Mouse (Mus musculus) stomach, embryonic 15.5 days (tissue): Measurements from ENCODE around the gene Olfr556. TPM values are rescaled to one million over a fixed set of nuclear protein-coding genes. Genes with fewer than 3 reads are reported as not detected.

ENCODE experiments used
- ATAC-seq: fragments of 200-750 bp; cut with Nextera tagmentation; 2 replicates; pipeline ENCODE4 v1.8.0; 2017; ENCODE audit warnings: low read depth, moderate number of reproducible peaks, moderate TSS enrichment; ENCODE audit not compliant: insufficient read depth, low FRiP score
- H3K27ac ChIP-seq: fragments of 300-500 bp; sonication (generic); 2 replicates; pipeline ENCODE4 v1.5.1; 2015; ENCODE audit warnings: mild to moderate bottlenecking, inconsistent platforms
- H3K27me3 ChIP-seq: fragments of 300-500 bp; sonication (generic); replicated peaks from 2 replicates; pipeline ENCODE4 v1.6.1; 2015; ENCODE audit warnings: inconsistent platforms
- H3K36me3 ChIP-seq: fragments of 300-500 bp; sonication (generic); 2 replicates; pipeline ENCODE4 v1.6.1; 2015; ENCODE audit warnings: inconsistent platforms
- H3K4me1 ChIP-seq: fragments of 300-500 bp; sonication (generic); 2 replicates; pipeline ENCODE4 v1.6.1; 2015; ENCODE audit warnings: inconsistent platforms
- H3K4me2 ChIP-seq: fragments of 300-500 bp; sonication (generic); 2 replicates; pipeline ENCODE4 v1.6.1; 2015; ENCODE audit warnings: mild to moderate bottlenecking, inconsistent platforms
- H3K4me3 ChIP-seq: fragments of 300-500 bp; sonication (generic); replicated peaks from 2 replicates; pipeline ENCODE4 v1.5.1; 2015; ENCODE audit warnings: inconsistent platforms
- H3K9ac ChIP-seq: fragments of 300-500 bp; sonication (generic); 2 replicates; pipeline ENCODE4 v1.6.1; 2015; ENCODE audit warnings: inconsistent platforms
- H3K9me3 ChIP-seq: fragments of 300-500 bp; sonication (generic); 2 replicates; pipeline ENCODE4 v1.6.1; 2016; ENCODE audit warnings: inconsistent platforms
- WGBS: fragments of 180-500 bp; shearing (Covaris S2); methylation state at CpG from one replicate; pipeline ENCODE4 v1.1.7; 2015; 5-methylcytosine and 5-hydroxymethylcytosine counted together
- polyA plus RNA-seq: library from polyadenylated mRNA; unstranded; fragments of >200 nt; fragmentation: Nextera tagmentation; extraction: Ambion mirVana; gene quantifications from 2 replicates; pipeline ENCODE4 v1.2.1, GENCODE M21; 2015

Gene Olfr556
- polyA plus RNA-seq, 1 experiment from 2014 or later: not detected

DNA sequence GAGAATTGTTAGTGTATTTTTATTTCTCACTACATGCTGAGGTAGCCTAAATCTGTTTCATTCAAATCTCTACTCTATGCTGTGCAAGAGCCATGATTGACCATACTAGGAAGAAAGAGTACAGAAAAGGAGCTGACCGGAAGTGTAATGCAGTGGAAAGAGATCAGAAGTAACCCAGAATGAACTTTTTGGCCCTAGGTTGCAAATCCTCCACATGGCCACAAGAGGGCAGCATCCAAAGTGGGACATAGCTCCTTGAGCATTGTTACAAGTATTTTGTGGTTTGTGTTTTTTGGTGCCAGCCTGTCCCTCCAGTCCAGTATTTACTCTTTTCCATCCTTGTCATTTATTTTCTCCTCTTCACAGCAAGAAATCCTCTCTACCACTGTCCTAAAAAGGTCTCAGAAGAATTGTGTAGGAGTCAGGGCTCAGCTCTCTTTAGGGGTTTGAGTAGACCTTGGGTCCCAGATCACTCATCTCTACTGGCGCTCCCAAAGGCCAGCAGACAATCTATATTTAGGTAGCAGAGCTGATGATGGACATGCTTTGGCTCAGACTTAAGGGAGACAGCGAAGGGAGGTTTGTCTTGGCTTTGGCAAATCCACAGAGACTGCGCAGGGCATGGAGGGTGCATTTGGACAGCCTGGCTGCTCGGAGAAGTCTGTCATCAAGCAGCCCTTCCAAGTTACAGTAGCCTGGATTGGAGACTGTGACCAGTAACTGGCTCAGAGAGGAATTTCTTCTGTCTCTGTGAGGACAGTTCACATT is 30.8 kb downstream of the Olfr556 start, which contains the start of gene Olfr557:
Gene Olfr557, plus strand, starts transcription at position 553 of the 768 bp plus-strand sequence.
- 75% methylated on average over 5 of the region's 5 CpGs for whole genome bisulfite sequencing

DNA sequence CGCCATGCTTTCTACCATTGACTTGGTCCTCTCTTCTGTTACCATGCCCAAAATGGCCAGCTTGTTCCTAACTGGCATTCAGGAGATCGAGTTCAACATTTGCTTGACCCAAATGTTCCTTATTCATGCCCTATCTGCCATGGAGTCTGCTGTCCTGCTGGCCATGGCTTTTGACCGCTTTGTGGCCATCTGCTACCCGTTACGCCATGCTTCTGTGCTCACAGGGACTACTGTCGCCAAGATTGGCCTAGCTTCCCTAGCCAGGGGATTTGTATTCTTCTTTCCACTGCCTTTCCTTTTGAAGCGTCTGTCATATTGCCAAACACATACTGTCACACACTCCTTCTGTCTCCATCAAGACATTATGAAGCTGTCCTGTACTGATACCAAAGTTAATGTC is 33.8 kb downstream of the Olfr556 start:
- Histone ChIP-seq H3K4me3 (no peak overlapping the region), H3K27me3 (no peaks in the 10 kb centered on the region), H3K4me2 (no peak overlapping the region), H3K36me3 (no peaks in the 10 kb centered on the region), H3K4me1 (no peaks in the 10 kb centered on the region), H3K27ac (no peak overlapping the region), H3K9me3 (no peaks in the 10 kb centered on the region), H3K9ac (no peak overlapping the region)
- no peak for ATAC-seq
- 88% methylated on average over 7 of the region's 7 CpGs for WGBS

More for the DNA sequence above, 30.8 kb downstream of the Olfr556 start, which contains the start of gene Olfr557:
- H3K9me3 ChIP-seq: no peaks in the 10 kb centered on the region
- no peak within 1 kb of the TSS for H3K27ac ChIP-seq
- no peaks in the 10 kb centered on the region for H3K36me3 ChIP-seq
- ATAC-seq: no peak
- no peaks in the 10 kb centered on the region for H3K27me3 ChIP-seq
- H3K4me2 ChIP-seq: no peak within 1 kb of the TSS
- H3K4me3 ChIP-seq: no peak within 1 kb of the TSS
- H3K4me1 ChIP-seq: no peaks in the 10 kb centered on the region
- H3K9ac ChIP-seq: no peak within 1 kb of the TSS

DNA sequence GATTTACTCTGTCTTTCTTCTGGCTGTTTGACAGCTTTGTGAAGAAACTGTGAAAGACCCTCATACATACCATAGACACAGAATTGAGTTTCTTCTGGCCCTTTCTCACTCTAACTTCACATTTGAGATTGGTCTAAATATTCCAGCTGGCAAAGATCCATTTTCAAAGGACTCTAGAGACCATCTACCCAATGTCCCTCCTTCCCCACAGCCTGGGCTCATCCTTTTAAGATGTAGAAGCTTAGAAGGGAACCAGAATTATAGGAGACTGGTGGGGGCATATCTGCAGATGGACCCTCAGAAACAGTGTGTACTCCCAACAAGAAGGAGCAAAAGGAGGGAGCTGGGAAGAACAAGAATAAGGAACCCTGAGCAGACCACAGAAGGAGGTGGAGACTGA is 37.2 kb downstream of the Olfr556 start, which contains the start of gene Olfr558:
Gene Olfr558, plus strand, starts transcription at position 301 of the 400 bp plus-strand sequence.
- Histone ChIP-seq H3K9ac (no peak within 1 kb of the TSS), H3K36me3 (no peaks in the 10 kb centered on the region), H3K27ac (no peak within 1 kb of the TSS), H3K9me3 (no peaks in the 10 kb centered on the region), H3K4me2 (no peak within 1 kb of the TSS), H3K4me3 (no peak within 1 kb of the TSS), H3K4me1 (no peaks in the 10 kb centered on the region), H3K27me3 (no peaks in the 10 kb centered on the region)
- no peak for ATAC-seq

DNA sequence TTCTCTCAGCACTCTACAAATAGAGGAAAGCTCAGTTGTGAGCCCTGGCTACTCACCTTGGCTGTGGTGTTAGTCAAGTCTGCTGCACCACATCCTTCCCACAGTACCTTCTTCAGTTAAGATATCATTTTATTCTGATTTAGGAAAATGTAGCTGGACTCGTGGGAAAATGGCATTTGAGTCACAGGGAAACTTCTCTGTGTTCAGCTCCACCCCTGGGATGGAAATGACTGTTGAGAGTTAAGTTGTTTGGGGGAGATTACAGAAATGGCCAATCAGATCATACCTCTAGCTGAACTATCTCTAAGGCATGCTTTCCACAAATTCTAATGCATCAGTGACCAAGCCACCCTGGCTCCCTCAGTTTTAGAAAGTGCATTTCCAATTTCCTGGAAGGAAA is 54.3 kb downstream of the Olfr556 start, which contains the start of gene Olfr33:
Gene Olfr33, minus strand, starts transcription at position 101 of the 400 bp plus-strand sequence.
- H3K4me1 ChIP-seq: no peaks in the 10 kb centered on the region
- H3K27me3 ChIP-seq: no peaks in the 10 kb centered on the region
- no peak within 1 kb of the TSS for H3K4me2 ChIP-seq
- ATAC-seq: no peak
- H3K27ac ChIP-seq: no peak within 1 kb of the TSS
- H3K36me3 ChIP-seq: no peaks in the 10 kb centered on the region
- H3K9ac ChIP-seq: no peak within 1 kb of the TSS
- 52% methylated on average over 1 of the region's 1 CpGs for WGBS
- no peak within 1 kb of the TSS for H3K4me3 ChIP-seq
- H3K9me3 ChIP-seq: no peaks in the 10 kb centered on the region

Other genes starting within 250 kb of the Olfr556 start
- 133 and 138 TPM in 2 replicates for gene Rrm1, start 223.2 kb upstream of the Olfr556 start, polyA plus RNA-seq
- gene Olfr543, start 183.2 kb upstream of the Olfr556 start, polyA plus RNA-seq: 0.41 and 0.53 TPM in 2 replicates
- gene Olfr544, start 176.6 kb upstream of the Olfr556 start, polyA plus RNA-seq: 0.04 TPM in 2 replicates
- not detected in 2 replicates for gene Olfr545, start 165.3 kb upstream of the Olfr556 start, polyA plus RNA-seq
- gene Olfr547, start 130.2 kb upstream of the Olfr556 start, polyA plus RNA-seq: not detected in 2 replicates
- not detected in 2 replicates for gene Olfr548-ps1, start 124.0 kb upstream of the Olfr556 start, polyA plus RNA-seq
- gene Olfr549, start 115.0 kb upstream of the Olfr556 start, polyA plus RNA-seq: not detected in 2 replicates
- gene Trim21, start 99.4 kb upstream of the Olfr556 start, polyA plus RNA-seq: 0.49 and 1.1 TPM in 2 replicates
- gene Olfr550, start 93.5 kb upstream of the Olfr556 start, polyA plus RNA-seq: not detected in 2 replicates
- gene Olfr551, start 73.0 kb upstream of the Olfr556 start, polyA plus RNA-seq: not detected in 2 replicates
- gene Olfr552, start 67.1 kb upstream of the Olfr556 start, polyA plus RNA-seq: not detected in 2 replicates
- gene Olfr553, start 46.7 kb upstream of the Olfr556 start, polyA plus RNA-seq: not detected in 2 replicates
- not detected in 2 replicates for gene Olfr554, start 26.5 kb upstream of the Olfr556 start, polyA plus RNA-seq
- gene Olfr555, start 6.1 kb upstream of the Olfr556 start, polyA plus RNA-seq: not detected in 2 replicates
- gene Trim68, start 22.4 kb downstream of the Olfr556 start, polyA plus RNA-seq: 12.8 and 13.6 TPM in 2 replicates
- gene Olfr557, start 31.0 kb downstream of the Olfr556 start, polyA plus RNA-seq: not detected in 2 replicates
- gene Olfr558, start 37.3 kb downstream of the Olfr556 start, polyA plus RNA-seq: 0.18 and 0.30 TPM in 2 replicates
- not detected in 2 replicates for gene Olfr33, start 54.2 kb downstream of the Olfr556 start, polyA plus RNA-seq
- not detected in 2 replicates for gene Olfr559, start 62.6 kb downstream of the Olfr556 start, polyA plus RNA-seq
- not detected in 2 replicates for gene Olfr560, start 94.5 kb downstream of the Olfr556 start, polyA plus RNA-seq
- 0.28 and 0.44 TPM in 2 replicates for gene Olfr78, start 94.6 kb downstream of the Olfr556 start, polyA plus RNA-seq
- not detected in 2 replicates for gene Olfr561, start 106.3 kb downstream of the Olfr556 start, polyA plus RNA-seq
- not detected in 2 replicates for gene Olfr564, start 138.6 kb downstream of the Olfr556 start, polyA plus RNA-seq
- not detected in 2 replicates for gene Olfr566, start 193.9 kb downstream of the Olfr556 start, polyA plus RNA-seq
- gene Olfr568, start 212.2 kb downstream of the Olfr556 start, polyA plus RNA-seq: not detected in 2 replicates
- gene Olfr569, start 226.0 kb downstream of the Olfr556 start, polyA plus RNA-seq: not detected in 2 replicates
- gene Olfr570, start 229.7 kb downstream of the Olfr556 start, polyA plus RNA-seq: not detected in 2 replicates